Mouse (Mus musculus) hindbrain, embryonic 15.5 days (tissue): ENCODE measurements around the gene Lpar4. TPM values are rescaled to one million over a fixed set of nuclear protein-coding genes. Genes with fewer than 3 reads are reported as not detected.

ENCODE experiments used
- ATAC-seq: fragments of 200-750 bp; cut with Nextera tagmentation; 2 replicates; pipeline ENCODE4 v1.8.0; 2017; ENCODE audit warnings: low read depth, moderate number of reproducible peaks, moderate TSS enrichment; ENCODE audit not compliant: low FRiP score
- H3K27ac ChIP-seq: fragments of 300-500 bp; sonication (generic); replicated peaks from 2 replicates; pipeline ENCODE4 v1.5.1; 2015; ENCODE audit warnings: mild to moderate bottlenecking, inconsistent platforms
- H3K27me3 ChIP-seq: fragments of 300-500 bp; sonication (generic); 2 replicates; pipeline ENCODE4 v1.6.1; 2015; ENCODE audit warnings: control low read depth, inconsistent platforms
- H3K36me3 ChIP-seq: fragments of 300-500 bp; sonication (generic); 2 replicates; pipeline ENCODE4 v1.6.1; 2015; ENCODE audit warnings: control low read depth, inconsistent platforms
- H3K4me1 ChIP-seq: fragments of 300-500 bp; sonication (generic); replicated peaks from 2 replicates; pipeline ENCODE4 v1.6.1; 2015; ENCODE audit warnings: control low read depth, inconsistent platforms
- H3K4me2 ChIP-seq: fragments of 300-500 bp; sonication (generic); 2 replicates; pipeline ENCODE4 v1.6.1; 2015; ENCODE audit warnings: moderate library complexity, mild to moderate bottlenecking, inconsistent platforms
- H3K4me3 ChIP-seq: fragments of 300-500 bp; sonication (generic); 2 replicates; pipeline ENCODE4 v1.5.1; 2015; ENCODE audit warnings: mild to moderate bottlenecking, inconsistent platforms
- H3K9ac ChIP-seq: fragments of 300-500 bp; sonication (generic); 2 replicates; pipeline ENCODE4 v1.6.1; 2015; ENCODE audit warnings: inconsistent platforms
- H3K9me3 ChIP-seq: fragments of 300-500 bp; sonication (generic); 2 replicates; pipeline ENCODE4 v1.6.1; 2016; ENCODE audit warnings: control low read depth, inconsistent platforms
- WGBS: fragments of 180-500 bp; shearing (Covaris S2); methylation state at CpG from one replicate; pipeline ENCODE4 v1.1.7; 2015; 5-methylcytosine and 5-hydroxymethylcytosine counted together
- polyA plus RNA-seq: library from polyadenylated mRNA; unstranded; fragments of >200 nt; fragmentation: Nextera tagmentation; extraction: Ambion mirVana; gene quantifications from 2 replicates; pipeline ENCODE4 v1.2.1, GENCODE M21; 2015

Gene Lpar4
- polyA plus RNA-seq = 4.9 and 5.6 TPM in 2 replicates

DNA sequence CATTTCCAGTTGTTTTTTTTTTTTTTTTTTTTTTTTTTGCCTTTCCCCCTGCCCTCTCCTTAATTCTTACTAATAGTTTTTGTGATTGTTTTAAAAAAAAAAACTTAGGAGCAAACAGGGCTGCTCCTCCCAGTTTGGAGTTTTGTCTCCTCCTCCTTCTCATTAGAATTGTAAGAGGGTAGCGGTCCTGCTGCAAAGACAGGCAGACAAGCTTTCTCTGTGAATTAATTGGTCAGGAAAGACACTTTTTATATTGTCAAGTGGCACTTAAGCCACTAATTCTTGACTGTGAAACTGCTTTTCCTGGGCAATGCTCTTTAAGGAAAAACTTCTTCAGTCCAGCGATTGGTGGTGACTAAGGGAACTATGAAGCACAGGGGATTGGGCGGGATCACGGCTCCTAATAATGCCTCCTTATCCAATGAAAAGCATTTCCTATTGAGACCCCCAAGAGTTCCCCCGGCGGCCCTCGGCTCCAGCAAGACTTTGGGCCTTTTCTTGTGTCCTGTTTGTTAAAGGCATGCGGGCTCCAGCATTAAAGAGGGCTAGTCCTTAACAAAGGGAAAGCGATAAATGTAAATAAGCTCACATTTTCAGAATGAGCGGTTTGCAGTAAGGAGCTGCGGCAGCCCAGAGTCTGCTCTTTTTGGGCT, at the start of gene Lpar4:
Gene Lpar4 (plus strand): TSS at position 451 of the 653 bp plus-strand sequence.
- no peaks in the 10 kb centered on the region for H3K36me3 ChIP-seq
- H3K4me3 ChIP-seq = peak within 1 kb of the TSS; percentile 44
- 17% methylated on average over 11 of the region's 11 CpGs for WGBS
- 0 out of 2 replicates have a peak, but pooled peaks cover 3% of the 10 kb centered on the region for H3K27me3 ChIP-seq
- peak within 1 kb of the TSS; percentile 55 for H3K4me2 ChIP-seq
- H3K27ac ChIP-seq = peak within 1 kb of the TSS; percentile 48; the same call in 1 of the 2 replicates
- H3K4me1 ChIP-seq = no peaks in the 10 kb centered on the region
- peak within 1 kb of the TSS; percentile 34; the same call in 1 of the 2 replicates for H3K9ac ChIP-seq
- peak; percentile 86 for ATAC-seq
- H3K9me3 ChIP-seq = no peaks in the 10 kb centered on the region

DNA sequence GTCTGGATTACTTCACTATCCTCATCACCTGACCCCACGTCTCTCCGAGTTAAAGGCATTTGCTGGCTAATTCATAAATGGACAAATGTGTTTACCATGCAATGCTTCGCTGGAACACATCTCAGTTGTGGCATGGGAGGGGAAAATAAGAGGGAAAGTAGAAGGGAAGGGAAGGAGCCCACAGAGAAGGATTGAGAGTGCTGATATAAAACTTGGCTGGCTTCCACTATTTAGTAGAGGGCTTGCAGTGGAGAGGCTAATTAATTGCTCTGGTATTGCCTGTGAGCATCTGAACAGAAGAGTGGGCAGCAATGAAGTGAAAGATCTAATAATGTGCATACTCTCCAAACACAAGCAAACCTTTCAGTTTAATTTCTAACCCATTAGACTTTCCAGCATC, 49.0 kb upstream of the Lpar4 start:
- H3K4me1 ChIP-seq = no peaks in the 10 kb centered on the region
- no peak overlapping the region for H3K27ac ChIP-seq
- peak; percentile 72; the same call in 1 of the 2 replicates for ATAC-seq

DNA sequence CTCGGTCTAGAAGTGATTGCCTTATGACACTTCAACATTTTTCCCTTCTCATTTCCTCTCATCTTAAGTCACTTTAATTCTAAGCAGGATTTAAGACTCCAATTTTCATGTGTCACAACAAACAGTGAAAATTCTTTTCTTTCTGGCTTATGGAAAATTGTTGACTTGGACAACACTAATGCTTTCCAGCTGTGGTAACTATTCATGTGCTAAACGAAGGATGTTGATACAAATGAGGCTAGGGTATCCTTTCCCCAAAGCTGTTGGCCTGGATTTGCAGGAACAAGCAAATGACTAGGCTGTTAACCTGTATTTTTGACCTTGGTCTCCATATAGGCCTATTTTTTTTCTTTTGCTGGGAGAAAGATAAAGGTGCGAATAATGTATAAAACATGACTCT, 48.5 kb upstream of the Lpar4 start:
- Histone ChIP-seq H3K4me1 (no peaks in the 10 kb centered on the region), H3K9me3 (no peaks in the 10 kb centered on the region), H3K36me3 (no peaks in the 10 kb centered on the region), H3K4me3 (no peak overlapping the region), H3K27ac (no peak overlapping the region), H3K27me3 (no peaks in the 10 kb centered on the region), H3K4me2 (no peak overlapping the region), H3K9ac (no peak overlapping the region)
- ATAC-seq = no peak
- WGBS = 42% methylated on average over 3 of the region's 3 CpGs

More for the DNA sequence above, 49.0 kb upstream of the Lpar4 start:
- Histone ChIP-seq H3K4me3 (no peak overlapping the region), H3K9ac (no peak overlapping the region), H3K9me3 (no peaks in the 10 kb centered on the region), H3K36me3 (no peaks in the 10 kb centered on the region), H3K27me3 (no peaks in the 10 kb centered on the region), H3K4me2 (no peak overlapping the region)
- 61% methylated on average over 3 of the region's 3 CpGs for WGBS

DNA sequence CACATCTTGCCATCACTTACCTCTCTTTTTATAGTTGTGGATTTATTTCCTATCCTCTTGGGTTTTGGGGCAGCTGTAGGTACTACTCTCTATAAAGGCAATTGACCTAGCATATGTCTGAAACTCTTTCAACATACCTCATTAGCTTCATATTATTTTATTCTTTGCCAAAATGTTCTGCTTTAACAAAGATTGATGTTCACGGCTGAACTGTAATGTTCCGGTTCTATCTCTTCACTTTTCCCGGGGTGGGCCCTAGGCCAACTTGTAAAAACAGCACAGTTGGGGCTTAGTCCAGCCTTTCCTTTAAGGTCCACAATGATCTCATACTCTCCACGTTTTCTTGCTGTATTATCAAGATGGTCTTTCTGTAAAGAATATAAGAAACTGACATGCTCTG, 48.1 kb upstream of the Lpar4 start:
- no peak overlapping the region for H3K4me3 ChIP-seq
- H3K36me3 ChIP-seq = no peaks in the 10 kb centered on the region
- H3K27ac ChIP-seq = no peak overlapping the region
- no peaks in the 10 kb centered on the region for H3K9me3 ChIP-seq
- 55% methylated on average over 4 of the region's 4 CpGs for WGBS
- no peaks in the 10 kb centered on the region for H3K27me3 ChIP-seq
- ATAC-seq = no peak
- H3K4me1 ChIP-seq = no peaks in the 10 kb centered on the region
- H3K4me2 ChIP-seq = no peak overlapping the region
- H3K9ac ChIP-seq = no peak overlapping the region

DNA sequence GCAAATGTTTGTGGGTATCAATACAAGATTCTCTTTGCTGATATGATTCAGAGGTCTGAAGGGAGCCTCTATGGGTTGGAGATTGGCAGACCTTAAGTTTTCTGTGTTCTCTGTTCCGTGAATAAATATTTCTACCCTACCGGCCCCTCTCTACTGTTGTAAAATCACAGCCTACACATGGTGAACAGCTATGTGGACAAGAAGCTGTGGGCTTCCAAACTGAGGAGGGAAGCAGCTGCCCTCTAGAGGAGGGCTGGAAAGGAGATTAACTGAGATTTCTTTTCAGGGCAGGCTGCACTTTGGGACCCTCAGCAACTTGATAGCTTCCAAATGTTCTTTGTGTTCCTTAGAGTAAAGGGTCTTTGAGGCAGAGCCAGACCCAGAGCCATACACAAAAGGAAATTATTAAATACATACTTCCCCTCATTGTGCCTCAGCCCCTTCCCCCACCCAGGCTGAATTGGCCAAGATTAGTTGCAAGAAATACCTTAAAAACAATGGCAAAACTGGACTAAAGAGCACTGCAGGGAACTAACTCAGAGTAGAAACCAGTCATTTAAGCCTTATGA, 22.6 kb upstream of the Lpar4 start:
- H3K36me3 ChIP-seq = no peaks in the 10 kb centered on the region
- no peak overlapping the region for H3K27ac ChIP-seq
- no peak for ATAC-seq

DNA sequence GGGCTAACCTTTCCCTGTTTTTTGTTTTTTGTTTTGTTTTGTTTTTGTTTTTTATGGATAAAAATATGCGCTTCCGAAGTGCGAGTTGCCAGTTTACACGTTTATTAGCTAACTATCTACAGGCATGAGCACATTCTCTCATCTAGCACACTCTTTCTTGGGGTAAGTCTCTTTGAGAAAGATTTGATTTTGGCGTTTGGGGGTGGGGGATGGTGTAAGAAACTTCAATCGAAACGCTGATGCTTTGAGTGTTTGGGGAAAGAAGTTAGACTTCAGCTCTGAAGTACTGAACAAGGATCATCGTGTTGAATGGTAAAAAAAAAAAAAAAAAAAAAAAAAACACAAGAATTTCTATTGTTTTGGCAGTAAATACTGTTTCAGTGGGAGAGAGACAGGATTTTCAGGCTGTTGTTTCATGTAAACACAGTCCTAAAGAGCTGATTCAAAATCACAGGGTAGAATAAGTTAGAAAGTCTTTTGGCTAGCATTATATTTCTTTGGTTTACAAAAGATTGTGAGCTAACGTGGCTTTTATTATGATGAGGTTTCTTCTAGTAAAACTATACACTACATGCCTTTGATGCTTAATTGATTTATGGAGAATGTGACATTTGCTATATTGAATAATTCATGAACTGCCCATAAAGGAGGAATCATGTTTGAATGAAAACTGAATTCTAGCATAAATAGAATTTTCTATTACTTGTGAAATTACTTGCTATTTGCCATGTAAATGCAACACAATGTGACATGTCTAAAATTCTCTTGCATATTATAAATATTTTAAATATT, 599 bp downstream of the Lpar4 start:
- peak overlapping the region; percentile 44 for H3K4me3 ChIP-seq
- H3K36me3 ChIP-seq = no peaks in the 10 kb centered on the region
- 17% methylated on average over 9 of the region's 9 CpGs for WGBS
- no peaks in the 10 kb centered on the region for H3K9me3 ChIP-seq
- ATAC-seq = no peak
- peak overlapping the region; percentile 55 for H3K4me2 ChIP-seq
- H3K4me1 ChIP-seq = no peaks in the 10 kb centered on the region
- H3K27ac ChIP-seq = peak overlapping the region; percentile 48; the same call in 1 of the 2 replicates
- H3K9ac ChIP-seq = peak overlapping the region; percentile 34; the same call in 1 of the 2 replicates
- H3K27me3 ChIP-seq = 0 out of 2 replicates have a peak, but pooled peaks cover 3% of the 10 kb centered on the region

More for the DNA sequence above, 22.6 kb upstream of the Lpar4 start:
- no peak overlapping the region for H3K4me3 ChIP-seq
- H3K4me1 ChIP-seq = no peaks in the 10 kb centered on the region
- no peaks in the 10 kb centered on the region for H3K9me3 ChIP-seq
- no peak overlapping the region for H3K4me2 ChIP-seq
- H3K27me3 ChIP-seq = 0 out of 2 replicates have a peak, but pooled peaks cover 3% of the 10 kb centered on the region
- 75% methylated on average over 2 of the region's 2 CpGs for WGBS
- no peak overlapping the region for H3K9ac ChIP-seq

DNA sequence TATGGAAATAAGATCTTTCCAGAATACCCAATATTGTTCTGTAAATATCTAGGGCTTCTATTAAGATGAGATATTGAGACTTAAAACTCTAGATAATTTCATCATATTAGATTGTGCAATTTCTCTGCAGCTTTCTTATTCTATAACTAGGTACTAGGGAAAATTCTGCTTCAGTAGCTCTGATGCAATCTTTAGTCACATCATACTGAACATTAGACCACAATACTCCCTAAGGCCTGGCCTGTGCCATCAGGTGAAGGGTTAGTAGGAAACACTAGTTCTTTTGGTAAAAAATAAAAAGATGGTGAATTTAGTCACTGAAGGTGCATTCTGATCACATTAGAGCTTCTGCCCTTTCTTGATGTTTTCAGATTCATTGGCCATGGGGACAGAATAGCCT, 4.1 kb downstream of the Lpar4 start:
- no peaks in the 10 kb centered on the region for H3K4me1 ChIP-seq
- ATAC-seq = no peak
- H3K9me3 ChIP-seq = no peaks in the 10 kb centered on the region

DNA sequence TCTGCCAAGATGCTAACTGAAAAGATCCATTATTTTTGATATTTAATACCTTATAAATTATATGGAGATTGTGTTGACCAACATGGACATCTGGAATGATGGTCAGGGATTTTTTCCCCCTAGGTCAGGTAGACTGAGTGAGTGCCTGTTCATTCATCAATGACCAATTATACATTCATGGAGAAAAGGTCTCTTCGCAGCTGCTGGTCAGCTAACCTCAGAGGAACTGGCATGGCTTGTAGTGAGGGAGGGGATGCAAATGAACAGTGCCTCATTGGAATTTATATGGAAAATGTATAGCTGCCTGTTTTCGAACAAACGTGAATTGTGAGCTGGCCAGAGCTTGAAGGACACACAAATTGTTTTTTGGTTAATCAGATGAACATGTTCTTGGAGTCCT, 18.9 kb downstream of the Lpar4 start:
- no peaks in the 10 kb centered on the region for H3K27me3 ChIP-seq
- H3K36me3 ChIP-seq = no peaks in the 10 kb centered on the region
- H3K4me3 ChIP-seq = no peak overlapping the region
- H3K4me2 ChIP-seq = no peak overlapping the region
- H3K4me1 ChIP-seq = no peaks in the 10 kb centered on the region
- no peak for ATAC-seq
- WGBS = 78% methylated on average over 3 of the region's 3 CpGs
- no peaks in the 10 kb centered on the region for H3K9me3 ChIP-seq
- H3K27ac ChIP-seq = no peak overlapping the region
- H3K9ac ChIP-seq = no peak overlapping the region

More for the DNA sequence above, 4.1 kb downstream of the Lpar4 start:
- no peaks in the 10 kb centered on the region for H3K36me3 ChIP-seq
- H3K9ac ChIP-seq = no peak overlapping the region
- no peak overlapping the region for H3K4me2 ChIP-seq
- no peak overlapping the region for H3K27ac ChIP-seq
- H3K27me3 ChIP-seq = no peaks in the 10 kb centered on the region
- H3K4me3 ChIP-seq = no peak overlapping the region

DNA sequence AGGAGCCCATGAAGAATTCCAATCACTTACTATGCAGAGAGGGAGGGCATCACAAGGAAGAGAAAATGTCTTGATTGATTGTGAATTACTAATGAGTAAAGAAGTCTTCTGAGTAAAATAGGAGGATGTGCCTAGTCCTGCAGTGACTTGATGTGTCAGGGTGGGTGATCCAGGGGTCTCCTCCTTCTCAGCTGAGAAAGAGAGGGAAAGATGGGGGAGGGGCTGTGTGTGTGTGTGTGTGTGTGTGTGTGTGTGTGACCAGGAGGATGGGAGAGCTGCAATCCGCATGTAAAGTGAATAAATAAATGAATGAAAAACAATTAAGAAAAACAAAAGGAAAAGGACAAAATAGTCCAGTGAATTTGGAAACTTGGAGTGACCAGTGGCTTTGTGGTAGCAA, 30.1 kb downstream of the Lpar4 start:
- 38% methylated on average over 1 of the region's 1 CpGs for WGBS
- no peaks in the 10 kb centered on the region for H3K36me3 ChIP-seq
- no peaks in the 10 kb centered on the region for H3K27me3 ChIP-seq
- H3K27ac ChIP-seq = no peak overlapping the region
- no peaks in the 10 kb centered on the region for H3K9me3 ChIP-seq
- H3K4me2 ChIP-seq = no peak overlapping the region
- no peaks in the 10 kb centered on the region for H3K4me1 ChIP-seq
- ATAC-seq = no peak
- H3K4me3 ChIP-seq = no peak overlapping the region
- H3K9ac ChIP-seq = no peak overlapping the region

DNA sequence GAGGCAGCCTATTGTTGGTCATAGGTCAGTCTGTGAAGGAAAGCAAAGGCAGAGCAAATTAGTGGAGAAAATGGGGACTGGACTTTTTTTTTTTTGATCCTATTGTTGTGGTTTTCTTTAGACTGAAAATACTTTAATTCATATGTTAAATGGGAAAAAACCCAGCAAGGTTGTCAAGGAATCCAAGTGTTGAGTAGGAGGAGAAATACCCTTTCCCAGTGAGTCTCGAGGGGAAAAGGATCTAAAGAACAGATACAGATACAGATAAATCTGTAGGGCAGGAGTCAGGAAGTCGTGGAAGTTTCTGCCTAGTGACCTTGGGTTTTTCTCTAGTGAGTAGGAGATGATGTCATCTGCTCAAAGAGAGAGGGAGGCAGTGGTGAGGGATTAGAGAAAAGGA, 30.6 kb downstream of the Lpar4 start:
- Histone ChIP-seq H3K9me3 (no peaks in the 10 kb centered on the region), H3K9ac (no peak overlapping the region), H3K4me1 (no peaks in the 10 kb centered on the region), H3K4me3 (no peak overlapping the region), H3K36me3 (no peaks in the 10 kb centered on the region), H3K27ac (no peak overlapping the region), H3K27me3 (no peaks in the 10 kb centered on the region), H3K4me2 (no peak overlapping the region)
- ATAC-seq = no peak
- WGBS = 9% methylated on average over 2 of the region's 2 CpGs

DNA sequence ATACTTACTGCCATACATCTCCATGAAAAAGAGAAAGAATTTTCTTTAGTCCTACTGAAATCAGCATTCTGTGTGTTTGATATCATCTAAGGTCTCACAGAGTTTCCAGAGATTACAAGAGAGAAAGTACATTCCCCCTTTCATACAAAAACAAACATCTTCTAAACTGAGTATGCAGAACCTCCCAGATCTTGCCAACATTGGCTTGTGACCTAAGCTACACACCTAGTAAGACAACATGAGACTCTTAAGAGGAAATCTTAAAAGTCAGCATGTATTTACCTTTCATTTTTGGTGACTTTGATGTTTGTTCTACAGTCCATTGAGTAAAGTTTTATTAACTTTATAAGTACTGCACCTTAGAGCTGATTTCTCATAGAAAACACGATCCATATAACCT, 33.4 kb downstream of the Lpar4 start:
- no peak overlapping the region for H3K27ac ChIP-seq
- no peaks in the 10 kb centered on the region for H3K36me3 ChIP-seq
- H3K4me3 ChIP-seq = no peak overlapping the region
- no peak for ATAC-seq
- H3K27me3 ChIP-seq = no peaks in the 10 kb centered on the region
- no peak overlapping the region for H3K4me2 ChIP-seq
- no peaks in the 10 kb centered on the region for H3K9me3 ChIP-seq
- WGBS = 68% methylated on average over 1 of the region's 1 CpGs
- no peak overlapping the region for H3K9ac ChIP-seq
- no peaks in the 10 kb centered on the region for H3K4me1 ChIP-seq

DNA sequence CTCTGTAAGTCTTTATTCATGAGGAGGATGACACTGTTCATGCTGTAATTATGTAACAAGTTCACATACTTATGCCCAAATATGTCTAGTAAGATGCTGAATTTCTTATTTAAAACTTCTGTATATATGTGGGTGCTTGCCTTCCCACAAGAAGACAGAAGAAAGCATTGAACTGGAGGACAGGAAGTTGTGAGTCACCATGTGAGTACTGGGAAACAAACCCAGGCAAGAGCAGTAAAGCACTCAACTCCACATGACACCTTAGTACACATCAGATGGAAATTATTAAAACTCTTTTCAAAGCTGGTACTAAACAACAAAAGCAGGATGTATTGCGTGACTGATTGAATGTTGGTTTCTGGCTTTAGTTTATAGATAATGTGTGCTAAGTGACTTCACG, 41.8 kb downstream of the Lpar4 start:
- Histone ChIP-seq H3K9ac (no peak overlapping the region), H3K27me3 (no peaks in the 10 kb centered on the region), H3K9me3 (no peaks in the 10 kb centered on the region), H3K36me3 (no peaks in the 10 kb centered on the region), H3K27ac (no peak overlapping the region), H3K4me2 (no peak overlapping the region), H3K4me3 (no peak overlapping the region), H3K4me1 (no peaks in the 10 kb centered on the region)
- 82% methylated on average over 2 of the region's 2 CpGs for WGBS
- no peak for ATAC-seq
